38 mouse cellular contexts compared by ENCODE assay signal in the genomic region with DNA sequence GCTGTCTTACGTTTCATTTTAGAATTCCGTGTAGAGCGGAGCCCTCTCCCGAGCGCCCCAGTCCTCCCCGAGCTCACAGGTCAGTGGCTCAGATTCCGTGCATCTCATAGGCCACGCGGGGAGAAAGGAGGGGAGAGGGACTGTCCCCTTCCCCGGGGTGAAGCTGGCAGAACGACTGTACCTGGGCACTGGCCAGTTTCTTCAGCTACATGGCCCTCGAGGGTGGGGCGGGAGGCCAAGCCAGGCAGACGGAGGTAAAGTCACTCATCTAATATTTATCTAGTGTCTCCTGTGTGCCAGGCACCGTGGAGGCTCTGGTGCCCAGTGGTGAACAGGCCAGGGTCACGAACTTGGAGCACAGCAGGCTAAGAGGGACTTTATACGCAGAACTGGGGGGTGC. TPM values are rescaled to one million over a fixed set of nuclear protein-coding genes. Genes with fewer than 3 reads are reported as not detected.
DNase-seq lines count a peak whose midpoint lies in the region; ATAC-seq and TF ChIP-seq lines count a peak whose summit lies in the region.
"Had no signal": no experiment of that assay in that cellular context is flagged by ENCODE, and none has a peak within 500 bp of the region (broad histone marks: within the 10 kb centered on the region; RNA-seq: fewer than 3 reads in every experiment).

No protein-coding gene starts in this region.

- no peak overlapping the region for H3K4me3 ChIP-seq in heart, adult 2 months
- no peak overlapping the region for H3K4me3 ChIP-seq in midbrain, embryonic 14.5 days (replicated peaks; ENCODE audit: low read depth, low read length)
- H3K4me3 ChIP-seq in midbrain, embryonic 11.5 days (ENCODE audit: low read depth, low read length) = no peak overlapping the region
- H3K4me3 ChIP-seq: forebrain, embryonic 13.5 days; heart, embryonic 13.5 days; kidney, embryonic 15.5 days; limb, embryonic 13.5 days; liver, embryonic 12.5 days had no signal

- no peak overlapping the region for H3K27ac ChIP-seq in heart, adult 2 months
- peak overlapping the region; percentile 32; the same call in 1 of the 2 replicates for H3K27ac ChIP-seq in midbrain, embryonic 14.5 days (replicated peaks; ENCODE audit: low read depth, low read length)
- H3K27ac ChIP-seq in midbrain, embryonic 11.5 days (ENCODE audit: low read depth, low read length) = no peak overlapping the region; the same call in 1 of the 2 replicates
- H3K27ac ChIP-seq: forebrain, embryonic 13.5 days; heart, embryonic 13.5 days; kidney, embryonic 15.5 days; limb, embryonic 13.5 days; liver, embryonic 12.5 days had no signal

- DNase-seq in heart, adult 11 months = peak; percentile 79
- no peak for DNase-seq in heart, adult 2 months
- DNase-seq in midbrain, embryonic 14.5 days = no peak
- DNase-seq in midbrain, embryonic 11.5 days (ENCODE audit: low spot score, missing footprints) = no peak
- peak; percentile 48 for DNase-seq in lung, postnatal 10 days
- no peak for DNase-seq in liver
- no peak for DNase-seq in gastrocnemius, postnatal 36 days
- DNase-seq: adrenal gland, adult 2 months; cerebellum, adult 9-10 months; gastrocnemius, postnatal 25 days; heart, postnatal 10 days; kidney, adult 11 months; kidney, postnatal 25 days; liver, postnatal 0 days; right cerebral cortex, adult 18-20 months; spleen, adult 18-20 months; thymus, adult 18-20 months; thymus, postnatal 25 days had no signal

- intact Hi-C loops in heart, adult 2 months (cut with DNase I) = loop anchor here (10.0 kb wide), 1 partner anchor 152 kb away; no protein-coding TSS in a partner anchor
- intact Hi-C loops in gastrocnemius, postnatal 36 days (cut with DNase I) = no loop called here

- no peak overlapping the region for H3K4me2 ChIP-seq in midbrain, embryonic 14.5 days (ENCODE audit: low read length)
- H3K4me2 ChIP-seq in midbrain, embryonic 11.5 days = no peak overlapping the region
- H3K4me2 ChIP-seq: forebrain, embryonic 13.5 days; heart, embryonic 13.5 days; kidney, embryonic 15.5 days; limb, embryonic 13.5 days; liver, embryonic 12.5 days had no signal

- no peak for TF ChIP-seq EP300 in heart, adult 2 months (IDR thresholded peaks at IDR 0.05; ENCODE audit: insufficient read depth, low read depth, low read length)

- no peak for TF ChIP-seq CTCF in heart, adult 2 months (IDR thresholded peaks at IDR 0.05)

- H3K27me3 ChIP-seq in heart, adult 2 months (ENCODE audit: control insufficient read depth, insufficient read depth, low read length) = no peaks in the 10 kb centered on the region
- no peaks in the 10 kb centered on the region for H3K27me3 ChIP-seq in midbrain, embryonic 14.5 days (ENCODE audit: control insufficient read depth, insufficient read depth, low read length)
- no peaks in the 10 kb centered on the region for H3K27me3 ChIP-seq in midbrain, embryonic 11.5 days (ENCODE audit: control insufficient read depth, insufficient read depth, low read length)
- H3K27me3 ChIP-seq: forebrain, embryonic 13.5 days; heart, embryonic 13.5 days; kidney, embryonic 15.5 days; limb, embryonic 13.5 days; liver, embryonic 12.5 days had no signal

- no peaks in the 10 kb centered on the region for H3K9me3 ChIP-seq in midbrain, embryonic 14.5 days (ENCODE audit: control insufficient read depth, low read length)
- H3K9me3 ChIP-seq in midbrain, embryonic 11.5 days (ENCODE audit: control insufficient read depth, low read length) = no peaks in the 10 kb centered on the region
- H3K9me3 ChIP-seq: forebrain, embryonic 13.5 days; heart, embryonic 13.5 days; kidney, embryonic 15.5 days; liver, embryonic 12.5 days had no signal

- no peaks in the 10 kb centered on the region for H3K79me2 ChIP-seq in heart, adult 2 months (replicated peaks; ENCODE audit: control insufficient read depth, insufficient read depth, low read length)

- WGBS in heart, adult 2 months = 81% methylated on average over 17 of the region's 17 CpGs
- WGBS in midbrain, embryonic 14.5 days = 85% methylated on average over 17 of the region's 17 CpGs
- WGBS in midbrain, embryonic 11.5 days = 86% methylated on average over 17 of the region's 17 CpGs

- no peaks in the 10 kb centered on the region for H3K36me3 ChIP-seq in heart, adult 2 months (ENCODE audit: control insufficient read depth, insufficient read depth, low read length)
- H3K36me3 ChIP-seq in midbrain, embryonic 14.5 days (ENCODE audit: control insufficient read depth, insufficient read depth, low read length) = peaks cover 100% of the 10 kb centered on the region
- peaks cover 88% of the 10 kb centered on the region for H3K36me3 ChIP-seq in midbrain, embryonic 11.5 days (ENCODE audit: control insufficient read depth, insufficient read depth, low read length)

- no peaks in the 10 kb centered on the region for H3K4me1 ChIP-seq in heart, adult 2 months (ENCODE audit: control insufficient read depth, insufficient read depth, low read length)
- H3K4me1 ChIP-seq in midbrain, embryonic 14.5 days (ENCODE audit: control insufficient read depth, insufficient read depth, low read length) = no peaks in the 10 kb centered on the region
- H3K4me1 ChIP-seq in midbrain, embryonic 11.5 days (ENCODE audit: control insufficient read depth, insufficient read depth, low read length) = no peaks in the 10 kb centered on the region; the same call in none of the 2 replicates
- H3K4me1 ChIP-seq: forebrain, embryonic 13.5 days; kidney, embryonic 15.5 days; limb, embryonic 13.5 days had no signal

- ATAC-seq in midbrain, embryonic 14.5 days (ENCODE audit: low FRiP score, low TSS enrichment) = no peak
- ATAC-seq in midbrain, embryonic 11.5 days (ENCODE audit: low FRiP score) = no peak
- ATAC-seq: activated CD4-positive, CD25-positive, alpha-beta regulatory T cell, adult 4 months; CD4-positive, CD25-positive, alpha-beta regulatory T cell, adult 4 months; forebrain, embryonic 13.5 days; inflammation-experienced regulatory T-cells, adult 6 months; liver, embryonic 12.5 days; liver, postnatal 0 days; midbrain, embryonic 16.5 days had no signal

- no peak for TF ChIP-seq POLR2A in heart, adult 2 months (IDR thresholded peaks at IDR 0.05; ENCODE audit: insufficient read depth, low read depth, low read length)

- H3K9ac ChIP-seq in heart, adult 2 months (ENCODE audit: low read depth, low read length) = no peak overlapping the region
- no peak overlapping the region for H3K9ac ChIP-seq in midbrain, embryonic 14.5 days (replicated peaks; ENCODE audit: low read length)
- no peak overlapping the region for H3K9ac ChIP-seq in midbrain, embryonic 11.5 days (ENCODE audit: low read length)
- H3K9ac ChIP-seq: forebrain, embryonic 13.5 days; heart, embryonic 13.5 days; kidney, embryonic 15.5 days; limb, embryonic 13.5 days; liver, embryonic 12.5 days; liver, postnatal 0 days had no signal

RNA-seq across cellular contexts. Expression of gene Msi1, which starts 17.7 kb away (rescaled TPM):
- total RNA-seq in heart, adult 2 months (2021) = under 1 TPM; 0.55 to 0.99 TPM
- 0.61 and 0.64 TPM in 2 replicates for polyA plus RNA-seq in heart, adult 2 months (2012; rRNA removed)
- polyA plus RNA-seq in midbrain, embryonic 14.5 days (2014; fragmentation: Nextera tagmentation; extraction: Ambion mirVana) = 71.6 and 101 TPM in 2 replicates
- polyA plus RNA-seq in midbrain, embryonic 11.5 days (2014; fragmentation: Nextera tagmentation; extraction: Ambion mirVana) = 199 and 227 TPM in 2 replicates
- under 1 TPM; 0.36 to 0.49 TPM for total RNA-seq in gastrocnemius, postnatal 36 days (2021)
- total RNA-seq: hematopoietic stem cell, adult 5-6 weeks; neutrophil, adult 5-6 weeks had no signal
- polyA plus RNA-seq: activated CD4-positive, CD25-positive, alpha-beta regulatory T cell, adult 4 months; CD4-positive, CD25-positive, alpha-beta regulatory T cell, adult 4 months; inflammation-experienced regulatory T-cells, adult 6 months had no signal

RNA-seq across cellular contexts. Expression of gene Pla2g1b, which starts 19.0 kb away (rescaled TPM):
- total RNA-seq in heart, adult 2 months (2021) = not detected
- not detected in 2 replicates for polyA plus RNA-seq in heart, adult 2 months (2012; rRNA removed)
- not detected in 2 replicates for polyA plus RNA-seq in midbrain, embryonic 14.5 days (2014; fragmentation: Nextera tagmentation; extraction: Ambion mirVana)
- polyA plus RNA-seq in midbrain, embryonic 11.5 days (2014; fragmentation: Nextera tagmentation; extraction: Ambion mirVana) = not detected in 2 replicates
- not detected for total RNA-seq in gastrocnemius, postnatal 36 days (2021)
- total RNA-seq: adrenal gland, adult 2 months; gastrocnemius, adult 18-20 months; gastrocnemius, postnatal 25 days; heart, adult 8-10 months; heart, postnatal 10 days; hematopoietic stem cell, adult 5-6 weeks; layer of hippocampus, adult 18-20 months; layer of hippocampus, postnatal 10 days; left cerebral cortex, adult 18-20 months; left cerebral cortex, postnatal 14 days; neutrophil, adult 5-6 weeks had no signal
- polyA plus RNA-seq: activated CD4-positive, CD25-positive, alpha-beta regulatory T cell, adult 4 months; adrenal gland, adult 2 months; CD4-positive, CD25-positive, alpha-beta regulatory T cell, adult 4 months; cortical plate, adult 2 months; embryonic facial prominence, embryonic 14.5 days; forebrain, embryonic 13.5 days; inflammation-experienced regulatory T-cells, adult 6 months; limb, embryonic 13.5 days; liver, postnatal 0 days; midbrain, embryonic 16.5 days; neural tube, embryonic 11.5 days had no signal

RNA-seq across cellular contexts. Expression of gene Sirt4, which starts 37.4 kb away (rescaled TPM):
- 10 to 100 TPM; 15.3 to 18.8 TPM for total RNA-seq in heart, adult 2 months (2021)
- 25.1 and 31.3 TPM in 2 replicates for polyA plus RNA-seq in heart, adult 2 months (2012; rRNA removed)
- polyA plus RNA-seq in midbrain, embryonic 14.5 days (2014; fragmentation: Nextera tagmentation; extraction: Ambion mirVana) = 23.8 and 25.9 TPM in 2 replicates
- 16.2 and 18.9 TPM in 2 replicates for polyA plus RNA-seq in midbrain, embryonic 11.5 days (2014; fragmentation: Nextera tagmentation; extraction: Ambion mirVana)
- total RNA-seq in gastrocnemius, postnatal 36 days (2021) = 10 to 100 TPM; 11.2 to 12.2 TPM

RNA-seq across cellular contexts. Expression of gene Pxn, which starts 59.4 kb away (rescaled TPM):
- 10 to 100 TPM; 35.9 to 37.1 TPM for total RNA-seq in heart, adult 2 months (2021)
- polyA plus RNA-seq in heart, adult 2 months (2012; rRNA removed) = 51.9 and 56.5 TPM in 2 replicates
- 10.9 and 11.3 TPM in 2 replicates for polyA plus RNA-seq in midbrain, embryonic 14.5 days (2014; fragmentation: Nextera tagmentation; extraction: Ambion mirVana)
- 7.3 and 7.7 TPM in 2 replicates for polyA plus RNA-seq in midbrain, embryonic 11.5 days (2014; fragmentation: Nextera tagmentation; extraction: Ambion mirVana)
- total RNA-seq in gastrocnemius, postnatal 36 days (2021) = 10 to 100 TPM; 78.1 to 80.7 TPM

Comparison
In these comparisons a context has a peak if more than half of its experiments do, and no peak if none do; other contexts are left out.
1. DNase-seq: peak in heart, adult 11 months (single experiment) and lung, postnatal 10 days (single experiment); none in heart, adult 2 months (0 of 2), midbrain, embryonic 14.5 days (single experiment), midbrain, embryonic 11.5 days (single experiment), liver (single experiment) and gastrocnemius, postnatal 36 days (0 of 2).
2. RNA of gene Msi1, which starts 17.7 kb away (polyA plus RNA-seq): 199 to 227 TPM in midbrain, embryonic 11.5 days and 71.6 to 101 TPM in midbrain, embryonic 14.5 days; 0.61 to 0.64 TPM in heart, adult 2 months; every median in the first group is over 10 times any median in the second.